Mouse (Mus musculus) testis, adult 2 months (tissue): ENCODE data around the gene Htt. TPM values are rescaled to one million over a fixed set of nuclear protein-coding genes. Genes with fewer than 3 reads are reported as not detected.

Experiments
- H3K27ac ChIP-seq: fragments of 200-500 bp; 2 replicates; pipeline ENCODE4 v1.5.1; 2012; ENCODE audit warnings: low read depth, low read length; ENCODE audit not compliant: control insufficient read depth, insufficient read depth
- H3K27me3 ChIP-seq: fragments of 200-500 bp; 2 replicates; pipeline ENCODE4 v1.6.1; 2012; ENCODE audit warnings: mild to moderate bottlenecking, low read length, moderate library complexity; ENCODE audit not compliant: control insufficient read depth, insufficient read depth
- H3K36me3 ChIP-seq: fragments of 200-500 bp; 2 replicates; pipeline ENCODE4 v1.6.1; 2012; ENCODE audit warnings: mild to moderate bottlenecking, low read length; ENCODE audit not compliant: control insufficient read depth, insufficient read depth
- H3K4me1 ChIP-seq: fragments of 200-500 bp; 2 replicates; pipeline ENCODE4 v1.6.1; 2012; ENCODE audit warnings: low read length; ENCODE audit not compliant: control insufficient read depth, insufficient read depth
- H3K4me3 ChIP-seq: fragments of 200-500 bp; 2 replicates; pipeline ENCODE4 v1.5.1; 2012; ENCODE audit warnings: low read depth, mild to moderate bottlenecking, low read length, moderate library complexity, mixed read lengths; ENCODE audit not compliant: control insufficient read depth
- CTCF ChIP-seq: fragments of 200-500 bp; IDR thresholded peaks from 2 replicates; pipeline ENCODE4 v1.5.1; 2012; ENCODE audit warnings: low read depth, mild to moderate bottlenecking, inconsistent platforms, low read length, moderate library complexity; ENCODE audit not compliant: control insufficient read depth, insufficient read depth, insufficient replicate concordance
- POLR2A ChIP-seq: fragments of 200-500 bp; IDR thresholded peaks from 2 replicates; pipeline ENCODE4 v1.6.1; 2012; ENCODE audit warnings: low read depth, mild to moderate bottlenecking, inconsistent platforms, low read length, moderate library complexity; ENCODE audit not compliant: control insufficient read depth
- polyA plus RNA-seq: library from polyadenylated mRNA; depleted of rRNA; stranded (reverse); fragments of >200 nt; gene quantifications from 2 replicates; pipeline ENCODE4 v1.2.3, GENCODE M21; 2012

Htt gene
- polyA plus RNA-seq, 1 experiment: 18.1 TPM

DNA sequence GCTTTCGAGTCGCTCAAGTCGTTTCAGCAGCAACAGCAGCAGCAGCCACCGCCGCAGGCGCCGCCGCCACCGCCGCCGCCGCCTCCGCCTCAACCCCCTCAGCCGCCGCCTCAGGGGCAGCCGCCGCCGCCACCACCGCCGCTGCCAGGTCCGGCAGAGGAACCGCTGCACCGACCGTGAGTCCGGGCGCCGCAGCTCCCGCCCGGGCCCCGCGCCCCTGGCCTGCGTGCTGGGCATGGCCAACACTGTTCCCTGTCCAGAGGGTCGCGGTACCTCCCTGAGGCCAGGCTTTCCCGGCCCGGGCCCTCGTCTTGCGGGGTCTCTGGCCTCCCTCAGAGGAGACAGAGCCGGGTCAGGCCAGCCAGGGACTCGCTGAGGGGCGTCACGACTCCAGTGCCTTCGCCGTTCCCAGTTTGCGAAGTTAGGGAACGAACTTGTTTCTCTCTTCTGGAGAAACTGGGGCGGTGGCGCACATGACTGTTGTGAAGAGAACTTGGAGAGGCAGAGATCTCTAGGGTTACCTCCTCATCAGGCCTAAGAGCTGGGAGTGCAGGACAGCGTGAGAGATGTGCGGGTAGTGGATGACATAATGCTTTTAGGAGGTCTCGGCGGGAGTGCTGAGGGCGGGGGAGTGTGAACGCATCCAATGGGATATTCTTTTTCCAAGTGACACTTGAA is 533 bp downstream of the Htt start:
- Histone ChIP-seq H3K36me3 (no peaks in the 10 kb centered on the region), H3K4me1 (peaks cover 8% of the 10 kb centered on the region), H3K4me3 (peak overlapping the region; percentile 83), H3K27ac (peak overlapping the region; percentile 61), H3K27me3 (no peaks in the 10 kb centered on the region)
- no peak for TF ChIP-seq CTCF
- TF ChIP-seq POLR2A: no peak

DNA sequence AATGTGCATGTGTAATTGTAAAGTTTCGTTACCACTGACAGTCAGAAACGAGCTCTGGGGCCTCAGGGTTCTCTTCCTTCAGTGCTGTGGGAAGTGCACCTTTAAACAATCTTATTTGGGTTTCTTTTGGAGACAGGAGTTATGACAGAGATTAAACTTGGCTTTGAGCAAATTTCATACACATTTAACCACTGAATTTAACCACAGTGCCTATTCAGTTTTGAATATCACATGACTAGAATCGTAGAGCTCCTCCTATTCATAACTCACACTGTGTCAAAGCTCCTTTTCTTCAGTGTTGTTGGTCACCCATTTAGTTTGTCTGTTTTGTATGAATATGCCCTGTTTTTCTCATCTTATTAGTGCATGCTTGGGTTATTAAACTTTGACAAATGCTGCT is 10.3 kb downstream of the Htt start:
- Histone ChIP-seq H3K36me3 (no peaks in the 10 kb centered on the region), H3K4me3 (no peak overlapping the region), H3K27ac (no peak overlapping the region), H3K4me1 (no peaks in the 10 kb centered on the region), H3K27me3 (no peaks in the 10 kb centered on the region)
- TF ChIP-seq POLR2A (no peak), CTCF (no peak)

DNA sequence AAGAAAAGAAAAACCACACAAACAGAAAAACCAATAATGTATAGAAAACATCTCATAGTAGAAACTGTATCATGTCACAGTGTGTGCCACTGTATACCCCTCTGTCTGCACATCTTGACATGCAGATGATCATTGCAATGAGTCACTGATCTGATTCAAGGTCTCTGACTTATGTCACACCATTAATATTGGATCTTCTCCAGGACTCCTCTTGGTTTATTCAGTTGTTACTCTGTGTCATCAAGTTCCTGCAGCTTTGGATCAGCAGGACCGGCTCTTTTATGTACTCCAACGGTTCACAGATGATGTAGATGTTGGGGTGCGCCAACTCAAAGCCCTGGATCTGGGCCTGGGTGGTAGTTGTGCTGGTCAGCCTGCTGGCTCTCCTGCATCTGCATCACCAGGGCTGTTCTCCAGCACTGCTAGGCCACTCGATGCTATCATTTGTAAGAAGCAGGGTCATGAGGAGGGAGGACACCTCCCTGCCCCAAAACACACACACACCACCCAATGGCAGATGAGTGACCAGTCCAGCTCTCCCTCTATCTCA is 11.2 kb downstream of the Htt start:
- H3K27me3 ChIP-seq: no peaks in the 10 kb centered on the region
- no peak overlapping the region for H3K27ac ChIP-seq
- no peaks in the 10 kb centered on the region for H3K4me1 ChIP-seq
- H3K36me3 ChIP-seq: no peaks in the 10 kb centered on the region
- no peak for TF ChIP-seq POLR2A
- no peak for TF ChIP-seq CTCF
- no peak overlapping the region for H3K4me3 ChIP-seq

DNA sequence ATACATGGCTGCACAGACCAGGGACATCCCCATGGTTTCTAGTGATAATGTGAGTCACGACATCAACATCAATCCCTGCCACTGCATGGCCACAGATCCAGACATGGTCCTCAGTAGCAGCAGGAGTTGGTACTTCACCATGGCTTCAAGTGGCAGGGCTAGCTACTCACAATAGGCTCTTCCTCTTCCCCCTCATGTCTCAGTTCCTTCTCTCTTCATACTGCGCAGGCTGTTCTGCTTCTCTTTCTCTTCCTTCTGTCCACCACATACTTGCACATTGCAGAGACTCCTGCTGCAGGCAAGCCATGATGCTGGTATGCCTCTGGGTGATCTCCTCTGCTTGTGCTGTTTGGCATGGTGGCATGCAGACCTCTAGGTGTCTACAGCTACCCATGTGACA is 11.9 kb downstream of the Htt start:
- TF ChIP-seq CTCF (no peak), POLR2A (no peak)
- Histone ChIP-seq H3K27ac (no peak overlapping the region), H3K36me3 (no peaks in the 10 kb centered on the region), H3K27me3 (no peaks in the 10 kb centered on the region), H3K4me1 (no peaks in the 10 kb centered on the region), H3K4me3 (no peak overlapping the region)

DNA sequence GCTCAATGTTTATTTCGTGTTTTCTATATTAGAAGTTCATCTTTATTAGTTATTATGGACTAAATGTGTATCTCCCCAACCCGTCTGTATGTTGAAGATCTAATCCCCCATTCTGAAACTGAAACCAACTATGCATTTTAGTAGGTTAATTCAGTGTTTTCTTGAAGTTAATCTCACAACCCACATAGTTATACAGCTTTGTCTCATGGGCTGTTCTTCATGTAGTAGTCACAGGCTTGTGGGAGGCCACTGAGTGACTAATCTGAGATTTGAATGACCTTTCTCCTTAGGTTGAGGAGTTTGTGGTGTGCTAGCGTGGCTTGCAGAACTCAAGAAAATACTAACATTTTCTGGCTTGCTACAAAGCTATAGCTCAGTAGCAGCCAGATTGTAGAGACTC is 23.5 kb downstream of the Htt start:
- no peaks in the 10 kb centered on the region for H3K27me3 ChIP-seq
- no peaks in the 10 kb centered on the region for H3K36me3 ChIP-seq
- no peak overlapping the region for H3K27ac ChIP-seq
- H3K4me3 ChIP-seq: no peak overlapping the region
- no peaks in the 10 kb centered on the region for H3K4me1 ChIP-seq
- TF ChIP-seq POLR2A (no peak), CTCF (no peak)

DNA sequence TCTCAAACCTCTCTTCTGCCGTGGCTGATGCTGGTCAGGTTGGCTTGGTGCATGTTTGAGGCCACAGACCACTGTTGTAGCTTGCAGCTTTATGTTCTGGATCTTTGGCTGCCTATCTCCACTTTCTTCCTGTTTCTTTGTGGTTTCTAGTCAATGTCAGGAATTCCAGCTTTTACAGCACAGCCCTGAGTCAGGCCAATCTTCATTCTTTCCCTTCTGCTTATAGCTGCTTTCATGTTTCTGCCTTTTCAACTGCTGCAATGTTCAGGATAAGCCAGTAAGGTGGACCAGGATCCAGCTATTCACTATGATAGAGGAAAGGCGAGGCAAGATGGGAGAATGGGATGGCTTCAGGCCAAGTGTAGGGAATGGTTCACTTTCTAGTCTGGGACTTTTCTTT is 29.6 kb downstream of the Htt start:
- Histone ChIP-seq H3K27ac (no peak overlapping the region), H3K4me1 (no peaks in the 10 kb centered on the region), H3K36me3 (peaks cover 2% of the 10 kb centered on the region; the same call in 1 of the 2 replicates), H3K4me3 (no peak overlapping the region), H3K27me3 (no peaks in the 10 kb centered on the region)
- TF ChIP-seq POLR2A: no peak
- no peak for TF ChIP-seq CTCF

DNA sequence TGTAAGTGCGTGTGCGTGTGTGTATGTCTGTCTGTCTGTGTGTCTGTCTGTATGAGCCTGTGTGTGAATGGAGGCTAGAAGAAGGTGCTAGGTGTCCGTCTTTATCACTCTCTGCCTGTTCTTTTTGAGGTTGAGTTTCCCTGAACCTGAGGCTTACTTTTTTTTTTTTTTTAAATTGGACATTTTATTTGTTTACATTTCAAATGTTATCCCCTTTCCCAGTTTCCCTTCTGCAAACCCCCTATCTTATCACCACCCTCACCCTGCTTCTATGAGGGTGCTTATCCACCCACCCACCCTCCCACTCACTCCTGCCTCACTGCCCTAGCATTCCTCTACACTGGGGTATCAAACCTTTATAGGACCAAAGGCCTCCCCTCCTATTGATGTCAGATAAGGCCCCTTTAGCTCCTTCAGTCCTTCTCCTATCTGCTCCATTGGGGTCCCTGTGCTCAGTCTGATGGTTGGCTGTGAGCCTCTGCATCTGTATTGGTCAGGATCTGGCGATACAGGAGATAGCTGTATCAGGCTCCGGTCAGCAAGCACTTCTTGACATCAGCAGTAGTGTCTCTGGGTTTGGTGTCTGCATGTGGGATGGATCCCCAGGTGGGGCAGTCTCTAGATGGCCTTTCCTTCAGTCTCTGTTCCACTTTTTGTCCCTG is 38.9 kb downstream of the Htt start:
- no peak overlapping the region for H3K27ac ChIP-seq
- H3K36me3 ChIP-seq: peaks cover 4% of the 10 kb centered on the region
- no peaks in the 10 kb centered on the region for H3K4me1 ChIP-seq
- H3K27me3 ChIP-seq: no peaks in the 10 kb centered on the region
- no peak overlapping the region for H3K4me3 ChIP-seq
- TF ChIP-seq POLR2A (no peak), CTCF (no peak)
